Mouse (Mus musculus): ENCODE results near the gene Uqcc1. TPM values are rescaled to one million over a fixed set of nuclear protein-coding genes. Genes with fewer than 3 reads are reported as not detected.
A peak's percentile ranks its signal among the peaks of the same experiment; 100 is the strongest.
"Not testable (repeated sequence)": the region's sequence is repeated elsewhere in the genome, so short reads cannot be mapped to it uniquely, and the experiment has no call there.

Uqcc1 gene
- total RNA-seq, 2 experiments from 2014 or later = 42.4 to 72.4 TPM

GRCm38 (mm10) chr2:155868320-155868719, 61.8 kb downstream of the Uqcc1 start:
- peak; percentile 77 for ATAC-seq (replicated peaks; ENCODE audit: low FRiP score, low TSS enrichment, poor library complexity, severe bottlenecking)

- no peak for ATAC-seq (replicated peaks; ENCODE audit: low FRiP score, low TSS enrichment, poor library complexity, severe bottlenecking)
Observed at GRCm38 (mm10) chr2:155863301-155863867, 66.7 kb downstream of the Uqcc1 start.

- ATAC-seq (replicated peaks; ENCODE audit: low FRiP score, low TSS enrichment, poor library complexity, severe bottlenecking) = no peak
Observed at GRCm38 (mm10) chr2:155862573-155863300, 67.4 kb downstream of the Uqcc1 start.

GRCm38 (mm10) chr2:155861581-155861980, 68.5 kb downstream of the Uqcc1 start:
- ATAC-seq (replicated peaks; ENCODE audit: low FRiP score, low TSS enrichment, poor library complexity, severe bottlenecking) = no peak

GRCm38 (mm10) chr2:155860102-155860501, 70.0 kb downstream of the Uqcc1 start:
- no peak for ATAC-seq (replicated peaks; ENCODE audit: low FRiP score, low TSS enrichment, poor library complexity, severe bottlenecking)

- ATAC-seq (replicated peaks; ENCODE audit: low FRiP score, low TSS enrichment, poor library complexity, severe bottlenecking) = no peak
Observed at GRCm38 (mm10) chr2:155852536-155852935, 77.6 kb downstream of the Uqcc1 start.

- no peak for ATAC-seq (replicated peaks; ENCODE audit: low FRiP score, low TSS enrichment, poor library complexity, severe bottlenecking)
Observed at GRCm38 (mm10) chr2:155850120-155850519, 80.0 kb downstream of the Uqcc1 start.

GRCm38 (mm10) chr2:155849464-155849863, 80.6 kb downstream of the Uqcc1 start:
- peak; percentile 39 for ATAC-seq (replicated peaks; ENCODE audit: low FRiP score, low TSS enrichment, poor library complexity, severe bottlenecking)

GRCm38 (mm10) chr2:155848291-155848690, 81.8 kb downstream of the Uqcc1 start:
- peak; percentile 70 for ATAC-seq (replicated peaks; ENCODE audit: low FRiP score, low TSS enrichment, poor library complexity, severe bottlenecking)

GRCm38 (mm10) chr2:155846930-155847329, 83.2 kb downstream of the Uqcc1 start:
- no peak for ATAC-seq (replicated peaks; ENCODE audit: low FRiP score, low TSS enrichment, poor library complexity, severe bottlenecking)

- no peak for ATAC-seq (replicated peaks; ENCODE audit: low FRiP score, low TSS enrichment, poor library complexity, severe bottlenecking)
Observed at GRCm38 (mm10) chr2:155838961-155839360, 91.1 kb downstream of the Uqcc1 start.

GRCm38 (mm10) chr2:155837961-155838360, 92.1 kb downstream of the Uqcc1 start:
- ATAC-seq (replicated peaks; ENCODE audit: low FRiP score, low TSS enrichment, poor library complexity, severe bottlenecking) = no peak

GRCm38 (mm10) chr2:155834732-155835131, 95.4 kb downstream of the Uqcc1 start, which contains the start of gene Fam83c:
Gene Fam83c, minus strand, starts transcription at chr2:155834854.
- ATAC-seq (replicated peaks; ENCODE audit: low FRiP score, low TSS enrichment, poor library complexity, severe bottlenecking) = no peak

- ATAC-seq (replicated peaks; ENCODE audit: low FRiP score, low TSS enrichment, poor library complexity, severe bottlenecking) = not testable (repeated sequence)
Observed at GRCm38 (mm10) chr2:155832087-155832486, 98.0 kb downstream of the Uqcc1 start.

GRCm38 (mm10) chr2:155831302-155831701, 98.8 kb downstream of the Uqcc1 start:
- ATAC-seq (replicated peaks; ENCODE audit: low FRiP score, low TSS enrichment, poor library complexity, severe bottlenecking) = no peak

- ATAC-seq (replicated peaks; ENCODE audit: low FRiP score, low TSS enrichment, poor library complexity, severe bottlenecking) = no peak
Observed at GRCm38 (mm10) chr2:155830841-155831240, 99.3 kb downstream of the Uqcc1 start.

- ATAC-seq (replicated peaks; ENCODE audit: low FRiP score, low TSS enrichment, poor library complexity, severe bottlenecking) = peak; percentile 89
Observed at GRCm38 (mm10) chr2:155826630-155827424, 103.3 kb downstream of the Uqcc1 start, which contains the start of gene Eif6. Gene Eif6, minus strand, starts transcription at chr2:155826925.

GRCm38 (mm10) chr2:155825904-155826629, 104.0 kb downstream of the Uqcc1 start:
- peak; percentile 18; the same call in 1 of the 2 replicates for ATAC-seq (replicated peaks; ENCODE audit: low FRiP score, low TSS enrichment, poor library complexity, severe bottlenecking)

- no peak for ATAC-seq (replicated peaks; ENCODE audit: low FRiP score, low TSS enrichment, poor library complexity, severe bottlenecking)
Observed at GRCm38 (mm10) chr2:155823722-155824121, 106.4 kb downstream of the Uqcc1 start.

GRCm38 (mm10) chr2:155820779-155821178, 109.3 kb downstream of the Uqcc1 start:
- no peak for ATAC-seq (replicated peaks; ENCODE audit: low FRiP score, low TSS enrichment, poor library complexity, severe bottlenecking)

Data from megakaryocyte-erythroid progenitor cell, adult 5-6 weeks (primary cell).